Mouse (Mus musculus) small intestine, adult 2 months (tissue): ENCODE measurements around the gene Nup54. TPM values are rescaled to one million over a fixed set of nuclear protein-coding genes. Genes with fewer than 3 reads are reported as not detected.

ENCODE experiments used
- H3K27ac ChIP-seq: fragments of 200-500 bp; 2 replicates; pipeline ENCODE4 v1.5.1; 2012; ENCODE audit warnings: low read depth, low read length, control low read depth, inconsistent platforms; ENCODE audit not compliant: insufficient read depth
- H3K27me3 ChIP-seq: fragments of 200-500 bp; 2 replicates; pipeline ENCODE4 v1.6.1; 2012; ENCODE audit warnings: mild to moderate bottlenecking, moderate library complexity, low read length, inconsistent platforms; ENCODE audit not compliant: control insufficient read depth, insufficient read depth
- H3K36me3 ChIP-seq: fragments of 200-500 bp; 2 replicates; pipeline ENCODE4 v1.6.1; 2012; ENCODE audit warnings: mild to moderate bottlenecking, low read length, control low read depth, inconsistent platforms; ENCODE audit not compliant: control insufficient read depth, insufficient read depth
- H3K4me1 ChIP-seq: fragments of 200-500 bp; 2 replicates; pipeline ENCODE4 v1.6.1; 2012; ENCODE audit warnings: low read length, inconsistent platforms, mixed read lengths; ENCODE audit not compliant: control insufficient read depth, insufficient read depth, insufficient read length
- H3K4me3 ChIP-seq: fragments of 200-500 bp; 2 replicates; pipeline ENCODE4 v1.5.1; 2012; ENCODE audit warnings: low read depth, mild to moderate bottlenecking, control low read depth, inconsistent platforms, low read length, moderate library complexity
- CTCF ChIP-seq: fragments of 200-500 bp; IDR thresholded peaks from 2 replicates; pipeline ENCODE4 v1.5.1; 2012; ENCODE audit warnings: low read depth, mild to moderate bottlenecking, control low read depth, inconsistent platforms, low read length, moderate library complexity, mixed read lengths; ENCODE audit not compliant: insufficient replicate concordance, insufficient read length; ENCODE audit errors: extremely low read depth
- POLR2A ChIP-seq: fragments of 200-500 bp; IDR thresholded peaks from 2 replicates; pipeline ENCODE4 v1.6.1; 2012; ENCODE audit warnings: low read depth, mild to moderate bottlenecking, control low read depth, inconsistent platforms, low read length, moderate library complexity
- WGBS: fragments of 180-500 bp; shearing (Covaris S2); methylation state at CpG from one replicate; pipeline ENCODE4 v1.1.7; 2018; 5-methylcytosine and 5-hydroxymethylcytosine counted together
- polyA plus RNA-seq: library from polyadenylated mRNA; depleted of rRNA; stranded (reverse); fragments of >200 nt; gene quantifications from 2 replicates; pipeline ENCODE4 v1.2.3, GENCODE M21; 2012

Gene Nup54
- polyA plus RNA-seq, 1 experiment = 6.9 TPM

- Histone ChIP-seq H3K4me3 (no peak overlapping the region), H3K4me1 (no peaks in the 10 kb centered on the region), H3K27me3 (no peaks in the 10 kb centered on the region), H3K27ac (no peak overlapping the region), H3K36me3 (peaks cover 30% of the 10 kb centered on the region)
- 84% methylated on average over 11 of the region's 11 CpGs for WGBS
- TF ChIP-seq POLR2A (no peak), CTCF (no peak)
Observed at GRCm38 (mm10) chr5:92413271-92413981, 21.6 kb downstream of the Nup54 start.

GRCm38 (mm10) chr5:92411461-92412140, 23.4 kb downstream of the Nup54 start:
- Histone ChIP-seq H3K27ac (no peak overlapping the region), H3K4me1 (no peaks in the 10 kb centered on the region), H3K4me3 (no peak overlapping the region), H3K27me3 (no peaks in the 10 kb centered on the region), H3K36me3 (peaks cover 15% of the 10 kb centered on the region)
- 49% methylated on average over 7 of the region's 7 CpGs for WGBS
- TF ChIP-seq POLR2A (no peak), CTCF (no peak)

- 92% methylated on average over 5 of the region's 5 CpGs for WGBS
- H3K27me3 ChIP-seq = no peaks in the 10 kb centered on the region
- H3K27ac ChIP-seq = no peak overlapping the region
- H3K4me1 ChIP-seq = no peaks in the 10 kb centered on the region
- H3K4me3 ChIP-seq = no peak overlapping the region
- no peak for TF ChIP-seq CTCF
- H3K36me3 ChIP-seq = peaks cover 10% of the 10 kb centered on the region
Observed at GRCm38 (mm10) chr5:92410486-92410885, 24.5 kb downstream of the Nup54 start.

GRCm38 (mm10) chr5:92409361-92410155, 25.5 kb downstream of the Nup54 start:
- Histone ChIP-seq H3K36me3 (peaks cover 4% of the 10 kb centered on the region), H3K27me3 (no peaks in the 10 kb centered on the region), H3K4me3 (no peak overlapping the region), H3K4me1 (no peaks in the 10 kb centered on the region), H3K27ac (no peak overlapping the region)
- 79% methylated on average over 9 of the region's 9 CpGs for WGBS
- TF ChIP-seq POLR2A = no peak
- no peak for TF ChIP-seq CTCF

- H3K4me3 ChIP-seq = no peak overlapping the region
- H3K36me3 ChIP-seq = no peaks in the 10 kb centered on the region
- TF ChIP-seq CTCF (no peak), POLR2A (no peak)
- no peaks in the 10 kb centered on the region for H3K27me3 ChIP-seq
- 48% methylated on average over 2 of the region's 2 CpGs for WGBS
- no peaks in the 10 kb centered on the region for H3K4me1 ChIP-seq
- no peak overlapping the region for H3K27ac ChIP-seq
Observed at GRCm38 (mm10) chr5:92404400-92404678, 30.7 kb downstream of the Nup54 start.

- no peaks in the 10 kb centered on the region for H3K27me3 ChIP-seq
- no peak overlapping the region for H3K27ac ChIP-seq
- H3K4me1 ChIP-seq = no peaks in the 10 kb centered on the region
- no peaks in the 10 kb centered on the region for H3K36me3 ChIP-seq
- H3K4me3 ChIP-seq = no peak overlapping the region
- no peak for TF ChIP-seq CTCF
- no peak for TF ChIP-seq POLR2A
- WGBS = 72% methylated on average over 10 of the region's 10 CpGs
Observed at GRCm38 (mm10) chr5:92403562-92404399, 31.2 kb downstream of the Nup54 start.
